Mouse (Mus musculus) kidney, adult 2 months (tissue): ENCODE data around the gene Dis3l2.

Source experiments
- CTCF ChIP-seq: fragments of 200-500 bp; conservative IDR thresholded peaks from 2 replicates; pipeline ENCODE4 v1.5.1; 2011; ENCODE audit warnings: low read depth, mild to moderate bottlenecking, control low read depth, low read length, moderate library complexity, mixed read lengths; ENCODE audit not compliant: insufficient read depth, insufficient read length
- POLR2A ChIP-seq: fragments of 200-500 bp; IDR thresholded peaks from one replicate; pipeline ENCODE4 v1.6.1; 2011; ENCODE audit warnings: low read depth, low read length, control low read depth

GRCm38 (mm10) chr1:86887060-86887459 is 183.5 kb downstream of the Dis3l2 start:
- TF ChIP-seq CTCF (no peak), POLR2A (no peak)
